Mouse (Mus musculus) midbrain, embryonic 11.5 days (tissue): Measurements from ENCODE around the gene Sh3pxd2b. TPM values are rescaled to one million over a fixed set of nuclear protein-coding genes. Genes with fewer than 3 reads are reported as not detected.
A peak's percentile ranks its signal among the peaks of the same experiment; 100 is the strongest.

Experiments
- ATAC-seq: fragments of 200-750 bp; cut with Nextera tagmentation; 2 replicates; pipeline ENCODE4 v1.8.0; 2017; ENCODE audit warnings: moderate TSS enrichment, moderate library complexity; ENCODE audit not compliant: low FRiP score
- DNase-seq: peaks from one replicate; pipeline ENCODE4 v3.0.0; 2015; ENCODE audit warnings: low spot score; ENCODE audit errors: missing footprints
- H3K27ac ChIP-seq: fragments of 300-500 bp; sonication (generic); 2 replicates; pipeline ENCODE4 v1.5.1; 2014; ENCODE audit warnings: low read depth, low read length
- H3K27me3 ChIP-seq: fragments of 300-500 bp; sonication (generic); 2 replicates; pipeline ENCODE4 v1.6.1; 2014; ENCODE audit warnings: mild to moderate bottlenecking, low read length, moderate library complexity, mixed read lengths; ENCODE audit not compliant: control insufficient read depth, insufficient read depth
- H3K36me3 ChIP-seq: fragments of 300-500 bp; sonication (generic); 2 replicates; pipeline ENCODE4 v1.6.1; 2014; ENCODE audit warnings: mild to moderate bottlenecking, low read length, moderate library complexity, mixed read lengths; ENCODE audit not compliant: control insufficient read depth, insufficient read depth
- H3K4me1 ChIP-seq: fragments of 300-500 bp; sonication (generic); 2 replicates; pipeline ENCODE4 v1.6.1; 2014; ENCODE audit warnings: low read length; ENCODE audit not compliant: control insufficient read depth, insufficient read depth
- H3K4me2 ChIP-seq: fragments of 300-500 bp; sonication (generic); 2 replicates; pipeline ENCODE4 v1.6.1; 2014; ENCODE audit warnings: mild to moderate bottlenecking, moderate library complexity
- H3K4me3 ChIP-seq: fragments of 300-500 bp; sonication (generic); 2 replicates; pipeline ENCODE4 v1.5.1; 2014; ENCODE audit warnings: low read depth, low read length
- H3K9ac ChIP-seq: fragments of 300-500 bp; sonication (generic); 2 replicates; pipeline ENCODE4 v1.6.1; 2014; ENCODE audit warnings: low read length
- H3K9me3 ChIP-seq: fragments of 300-500 bp; sonication (generic); 2 replicates; pipeline ENCODE4 v1.6.1; 2016; ENCODE audit warnings: low read length; ENCODE audit not compliant: control insufficient read depth
- WGBS: fragments of 180-500 bp; shearing (Covaris S2); extraction: QIAGEN DNeasy Blood & Tissue Kit; methylation state at CpG from one replicate; pipeline ENCODE4 v1.1.7; 2014; 5-methylcytosine and 5-hydroxymethylcytosine counted together
- polyA plus RNA-seq: library from polyadenylated mRNA; unstranded; fragments of >200 nt; fragmentation: Nextera tagmentation; extraction: Ambion mirVana; gene quantifications from 2 replicates; pipeline ENCODE4 v1.2.1, GENCODE M21; 2014

Sh3pxd2b gene
- polyA plus RNA-seq, 1 experiment from 2014 or later = 23.2 TPM

DNA sequence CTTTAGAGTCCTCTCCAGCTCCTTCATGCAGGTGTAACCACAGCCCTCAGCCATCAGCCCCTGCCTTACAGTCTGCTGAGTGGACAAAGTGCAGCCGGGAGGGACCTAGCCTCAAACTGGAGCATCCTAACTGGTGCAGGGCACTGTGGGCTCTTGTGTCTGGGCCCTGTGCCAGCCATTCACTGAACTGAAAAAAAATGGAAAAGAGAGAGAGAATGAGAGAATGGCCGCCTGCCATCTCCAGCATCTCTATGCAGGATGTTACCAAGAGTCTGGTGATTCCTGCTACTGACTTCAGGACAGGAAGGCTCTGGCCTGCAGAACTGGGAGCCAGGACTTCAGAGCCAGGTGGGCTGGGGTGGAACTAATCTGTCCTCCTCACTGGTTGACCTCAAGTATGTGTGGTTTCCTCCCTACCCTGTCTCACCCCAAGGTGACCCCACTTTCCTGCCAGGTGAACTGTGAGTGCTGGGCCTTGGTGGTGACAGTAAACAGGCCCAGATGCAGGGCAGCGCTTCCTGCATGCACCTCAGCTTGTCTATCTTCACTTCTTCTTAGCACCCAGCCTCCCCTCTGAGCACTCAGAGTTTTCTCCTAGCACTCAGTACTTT lies 16.1 kb downstream of the Sh3pxd2b start:
- DNase-seq = no peak
- no peak overlapping the region for H3K4me3 ChIP-seq
- peaks cover 5% of the 10 kb centered on the region; the same call in 1 of the 2 replicates for H3K4me1 ChIP-seq
- no peak overlapping the region for H3K4me2 ChIP-seq
- H3K9ac ChIP-seq = no peak overlapping the region
- no peak for ATAC-seq
- H3K36me3 ChIP-seq = no peaks in the 10 kb centered on the region
- H3K27me3 ChIP-seq = no peaks in the 10 kb centered on the region
- H3K9me3 ChIP-seq = no peaks in the 10 kb centered on the region
- 91% methylated on average over 3 of the region's 3 CpGs for WGBS
- no peak overlapping the region for H3K27ac ChIP-seq

DNA sequence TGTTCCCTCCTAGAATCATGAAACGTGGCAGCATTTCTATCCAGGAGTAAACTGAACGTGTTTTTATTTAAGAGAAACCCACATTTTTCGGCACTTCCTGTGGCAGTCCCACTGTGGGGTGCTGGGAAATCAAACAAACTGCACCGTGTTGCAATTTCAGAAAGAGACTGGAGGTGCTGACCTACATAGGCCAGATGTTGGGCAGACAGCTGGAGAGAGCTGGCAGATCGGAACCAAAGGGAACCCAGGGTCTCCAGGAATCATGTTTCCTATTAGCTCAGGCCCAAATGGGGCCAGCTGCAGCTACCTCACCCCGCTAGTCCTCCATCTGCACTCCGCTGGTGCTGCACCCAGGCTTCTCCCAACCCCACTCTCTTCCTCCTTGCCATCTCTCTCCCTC lies 16.8 kb downstream of the Sh3pxd2b start:
- DNase-seq (no peak), ATAC-seq (no peak)
- H3K9ac ChIP-seq = no peak overlapping the region
- H3K27ac ChIP-seq = no peak overlapping the region
- H3K9me3 ChIP-seq = no peaks in the 10 kb centered on the region
- no peak overlapping the region for H3K4me2 ChIP-seq
- WGBS = 80% methylated on average over 7 of the region's 7 CpGs
- no peak overlapping the region for H3K4me3 ChIP-seq
- H3K4me1 ChIP-seq = peaks cover 5% of the 10 kb centered on the region; the same call in 1 of the 2 replicates
- H3K27me3 ChIP-seq = no peaks in the 10 kb centered on the region
- H3K36me3 ChIP-seq = no peaks in the 10 kb centered on the region

DNA sequence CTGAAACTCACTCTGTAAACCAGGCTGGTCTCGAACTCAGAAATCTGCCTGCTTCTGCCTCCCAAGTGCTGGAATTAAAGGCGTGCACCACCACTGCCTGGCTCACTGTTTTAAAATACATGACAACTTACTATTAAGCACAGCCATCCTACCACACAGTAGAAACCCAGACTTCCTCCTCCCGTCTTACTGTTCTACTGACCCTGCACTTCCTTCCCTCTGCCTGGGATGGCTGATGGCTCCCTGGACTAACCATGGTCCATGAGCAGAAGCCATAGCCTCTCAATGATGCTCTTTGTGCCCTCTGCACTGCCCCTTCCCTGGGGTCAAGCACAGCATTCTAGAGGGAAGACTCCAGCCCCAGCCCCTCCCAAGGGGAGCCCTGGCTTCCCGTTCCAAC lies 17.9 kb downstream of the Sh3pxd2b start:
- no peak overlapping the region for H3K9ac ChIP-seq
- peaks cover 5% of the 10 kb centered on the region; the same call in 1 of the 2 replicates for H3K4me1 ChIP-seq
- H3K4me3 ChIP-seq = no peak overlapping the region
- no peaks in the 10 kb centered on the region for H3K27me3 ChIP-seq
- no peaks in the 10 kb centered on the region for H3K36me3 ChIP-seq
- ATAC-seq (no peak), DNase-seq (no peak)
- no peaks in the 10 kb centered on the region for H3K9me3 ChIP-seq
- H3K4me2 ChIP-seq = no peak overlapping the region
- H3K27ac ChIP-seq = no peak overlapping the region
- 89% methylated on average over 4 of the region's 4 CpGs for WGBS

DNA sequence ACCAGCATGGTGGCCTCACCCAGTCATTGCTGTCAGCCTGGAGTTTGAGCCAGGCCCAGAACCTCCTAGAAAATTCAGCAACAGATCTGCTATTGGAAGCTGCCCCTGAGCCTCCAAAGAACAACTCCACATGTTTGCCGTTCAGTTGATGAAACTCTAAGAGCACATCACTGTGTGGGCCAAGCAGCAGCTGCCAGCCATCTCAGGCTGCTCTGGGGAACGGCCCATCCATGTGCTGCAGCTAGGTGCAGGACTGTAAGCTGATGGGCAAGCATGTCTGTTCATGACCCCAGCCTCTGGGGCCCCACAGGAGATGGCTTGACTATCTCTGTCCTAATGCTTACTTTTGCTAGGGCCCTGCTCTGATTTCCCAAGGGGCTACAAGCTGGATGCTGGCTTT lies 19.4 kb downstream of the Sh3pxd2b start:
- ATAC-seq (no peak), DNase-seq (no peak)
- H3K9me3 ChIP-seq = no peaks in the 10 kb centered on the region
- WGBS = 85% methylated on average over 2 of the region's 2 CpGs
- H3K4me2 ChIP-seq = no peak overlapping the region
- no peak overlapping the region for H3K27ac ChIP-seq
- H3K9ac ChIP-seq = no peak overlapping the region
- no peaks in the 10 kb centered on the region for H3K27me3 ChIP-seq
- H3K4me1 ChIP-seq = peaks cover 5% of the 10 kb centered on the region; the same call in 1 of the 2 replicates
- no peak overlapping the region for H3K4me3 ChIP-seq
- H3K36me3 ChIP-seq = peaks cover 10% of the 10 kb centered on the region; the same call in 1 of the 2 replicates

DNA sequence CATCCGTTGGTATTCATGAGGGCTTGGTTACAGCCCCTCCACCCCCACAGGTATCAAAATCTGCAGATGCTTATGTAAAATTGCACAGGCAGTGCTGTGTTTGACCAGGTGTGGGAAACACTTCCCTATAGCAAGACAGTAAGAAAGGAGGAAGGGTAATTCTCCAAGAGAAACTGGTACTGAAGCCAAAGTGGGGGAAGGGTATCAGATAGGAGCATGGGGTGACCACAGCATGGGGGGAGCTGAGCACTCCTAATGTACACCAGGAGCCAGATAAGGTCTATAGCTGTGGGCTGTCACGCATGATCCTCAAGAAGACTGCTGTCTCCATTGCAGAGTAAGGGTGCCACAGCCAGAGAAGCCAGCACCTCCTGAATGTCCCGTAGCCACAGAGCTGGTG lies 21.4 kb downstream of the Sh3pxd2b start:
- Histone ChIP-seq H3K9ac (no peak overlapping the region), H3K36me3 (peaks cover 10% of the 10 kb centered on the region), H3K27me3 (no peaks in the 10 kb centered on the region), H3K4me2 (no peak overlapping the region), H3K9me3 (no peaks in the 10 kb centered on the region), H3K27ac (no peak overlapping the region), H3K4me3 (no peak overlapping the region), H3K4me1 (peaks cover 2% of the 10 kb centered on the region; the same call in 1 of the 2 replicates)
- ATAC-seq = no peak
- DNase-seq = no peak
- 92% methylated on average over 3 of the region's 3 CpGs for WGBS

DNA sequence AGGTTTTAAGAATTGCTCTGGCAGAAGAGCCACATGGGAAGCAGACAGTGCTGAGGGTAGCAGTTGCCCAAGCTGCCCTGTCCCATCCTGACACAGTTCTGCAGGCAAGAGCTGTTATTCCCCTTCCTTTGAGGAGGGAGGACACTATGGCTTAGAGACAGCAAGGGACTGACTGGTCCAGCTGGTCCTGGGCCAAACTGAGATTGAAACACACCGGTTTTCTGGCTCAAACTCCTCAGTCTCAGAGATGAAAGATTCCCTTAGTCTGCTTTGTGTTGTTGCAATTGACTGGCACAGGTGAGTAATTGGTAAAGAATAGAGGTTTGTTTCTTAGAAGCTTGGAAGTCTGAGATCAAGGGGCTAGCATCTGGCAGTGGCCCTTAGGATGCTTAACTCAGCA lies 23.3 kb downstream of the Sh3pxd2b start:
- DNase-seq (no peak), ATAC-seq (no peak)
- H3K4me2 ChIP-seq = no peak overlapping the region
- H3K4me3 ChIP-seq = no peak overlapping the region
- H3K9ac ChIP-seq = no peak overlapping the region
- H3K27me3 ChIP-seq = no peaks in the 10 kb centered on the region
- no peaks in the 10 kb centered on the region for H3K9me3 ChIP-seq
- H3K4me1 ChIP-seq = peaks cover under 1% of the 10 kb centered on the region; the same call in 1 of the 2 replicates
- 88% methylated on average over 1 of the region's 1 CpGs for WGBS
- H3K27ac ChIP-seq = no peak overlapping the region
- peaks cover 19% of the 10 kb centered on the region for H3K36me3 ChIP-seq

DNA sequence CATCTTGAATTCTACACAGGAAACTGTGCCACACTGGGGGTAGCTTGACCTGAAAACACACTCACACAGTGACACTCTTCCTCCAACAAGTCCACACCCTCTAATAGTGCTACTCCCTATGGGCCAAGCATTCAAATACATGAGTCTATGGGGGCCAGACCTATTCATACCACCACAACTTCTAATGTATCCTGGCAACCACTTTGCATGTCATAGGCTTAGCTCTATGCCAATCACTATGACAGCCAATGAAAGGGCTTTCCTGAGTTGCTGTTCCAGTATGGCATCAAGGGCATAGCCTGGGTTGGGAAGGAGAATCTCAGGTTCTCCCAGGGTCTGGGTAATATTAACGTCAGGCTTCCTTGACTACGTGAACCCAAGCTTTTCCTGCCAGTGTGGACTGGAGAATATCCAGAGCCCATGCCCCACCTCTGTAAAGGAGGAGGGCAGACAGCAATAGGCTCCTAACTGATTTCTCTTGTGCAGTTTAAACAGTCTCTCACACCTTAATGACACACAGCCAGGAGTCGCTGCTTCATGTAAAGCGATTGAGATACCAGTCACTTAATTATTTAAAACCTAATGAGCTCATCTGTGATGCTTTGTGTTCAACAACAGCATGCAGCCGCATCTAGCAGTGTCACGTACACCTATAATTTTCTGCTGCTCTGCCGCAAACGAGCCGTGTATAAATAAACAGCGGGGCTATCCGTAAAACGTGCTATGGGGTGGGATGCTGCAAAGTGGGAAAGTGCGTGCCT lies 25.8 kb downstream of the Sh3pxd2b start:
- Histone ChIP-seq H3K4me3 (no peak overlapping the region), H3K27me3 (no peaks in the 10 kb centered on the region), H3K27ac (no peak overlapping the region; the same call in 1 of the 2 replicates), H3K9me3 (no peaks in the 10 kb centered on the region), H3K4me2 (no peak overlapping the region), H3K9ac (no peak overlapping the region), H3K4me1 (no peaks in the 10 kb centered on the region; the same call in 1 of the 2 replicates), H3K36me3 (peaks cover 22% of the 10 kb centered on the region)
- ATAC-seq (peak; percentile 39; the same call in 1 of the 2 replicates), DNase-seq (no peak)
- 88% methylated on average over 13 of the region's 13 CpGs for WGBS

DNA sequence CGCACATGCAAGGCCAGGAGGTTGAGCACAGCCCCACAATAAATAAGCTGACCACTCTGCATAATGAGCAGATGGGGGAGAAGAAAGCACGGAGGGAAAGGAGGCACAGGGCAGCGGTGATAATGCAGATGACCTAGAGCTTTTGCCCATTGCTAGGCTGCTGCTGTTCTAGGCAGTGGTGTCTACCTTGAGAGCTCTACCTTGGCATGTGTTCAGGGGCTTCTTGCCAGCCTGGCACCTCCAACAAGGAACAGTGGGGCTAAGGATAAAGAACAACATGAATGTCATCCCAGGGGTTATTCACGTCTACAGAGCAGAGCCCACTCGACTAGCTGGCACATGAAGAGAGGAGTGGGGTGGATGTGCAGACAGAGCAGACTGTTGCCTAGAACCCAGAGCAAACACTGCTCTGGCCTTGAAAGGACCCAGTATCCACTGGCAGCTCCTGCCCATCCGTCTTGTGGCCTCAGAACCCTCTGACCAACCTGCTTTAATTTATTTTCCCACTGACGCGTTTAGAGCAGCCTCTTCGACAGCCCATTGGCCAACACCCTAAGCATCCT lies 26.5 kb downstream of the Sh3pxd2b start:
- no peaks in the 10 kb centered on the region for H3K9me3 ChIP-seq
- no peak for DNase-seq
- H3K27ac ChIP-seq = no peak overlapping the region; the same call in 1 of the 2 replicates
- ATAC-seq = no peak
- 87% methylated on average over 9 of the region's 9 CpGs for WGBS
- H3K4me3 ChIP-seq = no peak overlapping the region
- no peak overlapping the region for H3K9ac ChIP-seq
- H3K4me1 ChIP-seq = no peaks in the 10 kb centered on the region; the same call in 1 of the 2 replicates
- H3K36me3 ChIP-seq = peaks cover 22% of the 10 kb centered on the region
- no peak overlapping the region for H3K4me2 ChIP-seq
- no peaks in the 10 kb centered on the region for H3K27me3 ChIP-seq

DNA sequence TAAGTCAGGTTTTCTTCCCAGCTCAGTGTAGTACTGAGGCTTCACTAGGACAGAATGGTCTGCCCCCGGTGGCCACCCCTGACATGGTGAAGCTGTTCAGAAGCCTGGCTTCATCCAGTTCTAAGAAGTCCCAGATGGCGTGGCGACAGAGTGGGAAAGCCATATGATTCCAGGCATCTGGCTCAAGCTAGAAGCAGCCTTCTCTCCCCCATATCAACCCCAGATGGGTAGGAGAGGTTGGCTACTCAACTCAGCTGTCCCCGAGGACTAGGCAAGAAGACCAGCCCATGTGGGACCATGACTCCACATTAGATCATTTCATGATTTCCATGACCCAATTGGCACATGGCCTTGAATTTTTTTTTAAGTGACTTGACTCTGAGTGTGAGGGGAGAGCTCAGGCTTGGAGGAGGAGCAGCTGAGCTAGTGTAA lies 27.5 kb downstream of the Sh3pxd2b start:
- peaks cover 22% of the 10 kb centered on the region for H3K36me3 ChIP-seq
- ATAC-seq = no peak
- H3K9ac ChIP-seq = no peak overlapping the region
- no peak overlapping the region for H3K4me3 ChIP-seq
- H3K27ac ChIP-seq = no peak overlapping the region
- H3K9me3 ChIP-seq = no peaks in the 10 kb centered on the region
- WGBS = 95% methylated on average over 4 of the region's 4 CpGs
- no peaks in the 10 kb centered on the region for H3K27me3 ChIP-seq
- no peak for DNase-seq
- H3K4me2 ChIP-seq = no peak overlapping the region
- H3K4me1 ChIP-seq = no peaks in the 10 kb centered on the region; the same call in 1 of the 2 replicates
